Mouse (Mus musculus) heart, embryonic 16.5 days (tissue): ENCODE results near the gene Serpinb9d. TPM values are rescaled to one million over a fixed set of nuclear protein-coding genes. Genes with fewer than 3 reads are reported as not detected.
"Not testable (repeated sequence)": the region's sequence is repeated elsewhere in the genome, so short reads cannot be mapped to it uniquely, and the experiment has no call there.

ENCODE experiments used
- ATAC-seq: fragments of 200-750 bp; cut with Nextera tagmentation; replicated peaks from 2 replicates; pipeline ENCODE4 v1.8.0; 2017; ENCODE audit warnings: moderate number of reproducible peaks; ENCODE audit not compliant: insufficient read depth, low FRiP score; ENCODE audit errors: extremely low read depth
- H3K27ac ChIP-seq: fragments of 300-500 bp; sonication (generic); 2 replicates; pipeline ENCODE4 v1.5.1; 2014; ENCODE audit warnings: mild to moderate bottlenecking, low read length, control low read depth, moderate library complexity
- H3K27me3 ChIP-seq: fragments of 300-500 bp; sonication (generic); 2 replicates; pipeline ENCODE4 v1.6.1; 2014; ENCODE audit warnings: low read length, mixed read lengths; ENCODE audit not compliant: control insufficient read depth, insufficient read depth
- H3K36me3 ChIP-seq: fragments of 300-500 bp; sonication (generic); 2 replicates; pipeline ENCODE4 v1.6.1; 2014; ENCODE audit not compliant: control insufficient read depth, insufficient read depth
- H3K4me1 ChIP-seq: fragments of 300-500 bp; sonication (generic); 2 replicates; pipeline ENCODE4 v1.6.1; 2014; ENCODE audit warnings: low read length, mixed read lengths; ENCODE audit not compliant: control insufficient read depth, insufficient read depth
- H3K4me2 ChIP-seq: fragments of 300-500 bp; sonication (generic); 2 replicates; pipeline ENCODE4 v1.6.1; 2014; ENCODE audit warnings: low read depth, mild to moderate bottlenecking, control low read depth, low read length
- H3K4me3 ChIP-seq: fragments of 300-500 bp; sonication (generic); 2 replicates; pipeline ENCODE4 v1.5.1; 2014; ENCODE audit warnings: mild to moderate bottlenecking, control low read depth, low read length
- H3K9ac ChIP-seq: fragments of 300-500 bp; sonication (generic); 2 replicates; pipeline ENCODE4 v1.6.1; 2014; ENCODE audit warnings: low read length, control low read depth
- H3K9me3 ChIP-seq: fragments of 300-500 bp; sonication (generic); replicated peaks from 2 replicates; pipeline ENCODE4 v1.6.1; 2016; ENCODE audit warnings: low read length; ENCODE audit not compliant: control insufficient read depth
- WGBS: fragments of 180-500 bp; shearing (Covaris S2); extraction: QIAGEN DNeasy Blood & Tissue Kit; methylation state at CpG from one replicate; pipeline ENCODE4 v1.1.7; 2014; 5-methylcytosine and 5-hydroxymethylcytosine counted together
- polyA plus RNA-seq: library from polyadenylated mRNA; unstranded; fragments of >200 nt; fragmentation: Nextera tagmentation; extraction: Ambion mirVana; gene quantifications from 2 replicates; pipeline ENCODE4 v1.2.1, GENCODE M21; 2015

The Serpinb9d gene
- polyA plus RNA-seq = not detected in 2 replicates

DNA sequence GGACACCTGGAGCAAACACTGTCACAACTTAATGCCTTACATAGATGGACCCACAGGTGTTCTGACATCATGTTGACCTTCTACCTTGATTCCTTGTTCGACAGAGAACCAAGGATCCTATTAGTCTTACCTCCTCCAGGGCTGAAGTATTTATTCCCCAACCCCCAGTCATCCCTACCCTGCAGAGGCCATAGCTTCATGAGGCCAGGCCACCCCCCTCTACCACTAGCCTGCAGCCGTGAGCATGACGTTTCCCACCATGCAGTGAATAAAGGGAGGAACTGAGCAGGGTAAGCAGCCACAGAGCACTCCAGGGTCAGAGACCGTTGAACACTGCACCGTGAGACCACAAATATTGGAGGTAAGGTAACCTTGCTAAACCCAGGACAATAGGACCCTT is at the start of gene Serpinb9d:
Gene Serpinb9d, plus strand, starts transcription at position 301 of the 400 bp plus-strand sequence.
- WGBS = 72% methylated on average over 5 of the region's 5 CpGs
- no peaks in the 10 kb centered on the region for H3K4me1 ChIP-seq
- no peak within 1 kb of the TSS for H3K27ac ChIP-seq
- no peak within 1 kb of the TSS for H3K9ac ChIP-seq
- ATAC-seq = no peak
- no peaks in the 10 kb centered on the region for H3K36me3 ChIP-seq
- no peak within 1 kb of the TSS for H3K4me3 ChIP-seq
- no peaks in the 10 kb centered on the region for H3K27me3 ChIP-seq
- H3K9me3 ChIP-seq = no peaks in the 10 kb centered on the region
- no peak within 1 kb of the TSS for H3K4me2 ChIP-seq

DNA sequence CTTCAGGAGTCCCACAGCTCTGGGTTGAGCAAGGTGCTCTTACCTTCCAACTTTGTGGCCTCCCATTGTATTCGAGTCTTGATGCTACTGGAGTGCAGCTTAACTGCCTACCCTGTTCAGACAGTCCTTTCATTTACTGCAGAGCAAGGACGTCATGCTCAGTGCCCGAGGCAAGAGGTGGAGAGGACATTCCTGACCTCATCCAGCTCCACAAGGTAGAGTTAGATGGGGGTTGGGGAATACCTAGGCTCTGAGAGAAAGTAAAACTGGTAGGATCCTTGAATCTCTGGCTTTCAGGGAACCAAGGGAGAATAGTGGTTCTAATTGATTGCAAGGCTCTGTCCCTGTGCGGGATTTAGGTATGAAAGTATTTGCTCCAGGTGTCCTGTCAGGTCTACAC is 33.1 kb upstream of the Serpinb9d start, which contains the start of gene Serpinb9c:
Gene Serpinb9c, minus strand, starts transcription at position 101 of the 400 bp plus-strand sequence.
- Histone ChIP-seq H3K4me3 (no peak within 1 kb of the TSS), H3K4me1 (no peaks in the 10 kb centered on the region), H3K36me3 (no peaks in the 10 kb centered on the region), H3K9me3 (no peaks in the 10 kb centered on the region), H3K27ac (no peak within 1 kb of the TSS), H3K4me2 (no peak within 1 kb of the TSS), H3K9ac (no peak within 1 kb of the TSS), H3K27me3 (no peaks in the 10 kb centered on the region)
- 74% methylated on average over 4 of the region's 4 CpGs for WGBS
- ATAC-seq = no peak

DNA sequence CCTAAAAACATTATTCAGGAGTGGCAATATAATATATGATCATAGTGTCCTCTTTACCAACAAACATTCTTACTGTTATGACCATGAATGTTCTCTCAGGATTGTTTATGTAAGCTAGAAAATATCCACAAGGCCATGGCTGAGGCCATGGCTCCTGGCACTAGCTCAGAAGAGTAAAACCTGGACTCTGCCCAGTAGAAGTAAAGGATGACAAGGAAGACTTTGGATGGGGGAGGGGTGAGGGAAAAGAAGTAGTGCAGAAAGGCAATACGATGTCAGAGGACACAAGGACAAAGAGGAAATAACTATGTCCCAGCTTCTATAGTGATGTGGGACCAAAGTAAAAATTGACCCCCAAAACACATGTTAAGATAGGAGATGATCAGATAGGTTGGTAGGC is 2.3 kb upstream of the Serpinb9d start:
- not testable (repeated sequence) for H3K36me3 ChIP-seq, H3K4me1 ChIP-seq, H3K9me3 ChIP-seq, H3K27me3 ChIP-seq, H3K4me2 ChIP-seq, H3K27ac ChIP-seq, ATAC-seq, H3K4me3 ChIP-seq, H3K9ac ChIP-seq
- 79% methylated on average over 1 of the region's 1 CpGs for WGBS

DNA sequence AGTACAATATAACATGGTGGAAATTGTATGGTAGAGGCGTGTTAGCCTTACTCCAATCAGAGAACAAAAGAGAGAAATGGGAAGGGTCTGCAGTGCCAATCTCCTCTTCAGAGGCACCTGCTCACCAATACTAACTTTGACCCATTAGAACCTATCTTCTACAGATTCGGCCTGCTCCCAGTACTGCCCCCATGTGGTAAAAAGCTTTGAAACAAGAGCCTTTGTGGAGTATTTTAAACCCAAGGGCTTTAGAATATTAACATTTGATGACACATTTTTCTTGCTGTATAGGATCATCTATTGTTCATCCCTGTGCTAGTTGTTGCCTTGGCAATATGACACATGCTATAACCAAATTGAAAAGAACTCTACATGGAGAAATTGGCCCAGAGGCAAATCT is 7.0 kb downstream of the Serpinb9d start:
- Histone ChIP-seq H3K4me2 (no peak overlapping the region), H3K27ac (no peak overlapping the region), H3K27me3 (no peaks in the 10 kb centered on the region), H3K36me3 (no peaks in the 10 kb centered on the region), H3K9ac (no peak overlapping the region), H3K4me3 (no peak overlapping the region), H3K9me3 (no peaks in the 10 kb centered on the region), H3K4me1 (no peaks in the 10 kb centered on the region)
- WGBS = 44% methylated on average over 2 of the region's 2 CpGs
- no peak for ATAC-seq

DNA sequence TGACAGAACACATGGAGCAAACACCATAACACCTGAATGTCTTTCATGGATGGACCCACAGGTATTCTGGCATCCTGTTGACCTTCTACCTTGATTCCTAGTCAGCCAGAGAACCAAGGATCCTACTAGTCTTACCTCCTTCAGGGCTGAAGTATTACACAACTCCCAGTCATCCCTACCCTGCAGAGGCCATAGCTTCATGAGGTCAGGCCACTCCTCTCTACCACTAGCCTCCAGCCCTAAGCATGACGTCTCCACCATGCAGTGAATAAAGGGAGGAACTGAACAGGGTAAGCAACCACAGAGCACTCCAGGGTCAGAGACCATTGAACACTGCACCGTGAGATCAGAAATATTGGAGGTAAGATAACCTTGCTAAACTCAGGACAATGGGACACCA is 56.6 kb downstream of the Serpinb9d start, which contains the start of gene Serpinb9e:
Gene Serpinb9e, plus strand, starts transcription at position 301 of the 400 bp plus-strand sequence.
- not testable (repeated sequence) for H3K9ac ChIP-seq, H3K4me1 ChIP-seq, H3K4me3 ChIP-seq, H3K36me3 ChIP-seq, H3K27me3 ChIP-seq, ATAC-seq, H3K27ac ChIP-seq, H3K4me2 ChIP-seq, H3K9me3 ChIP-seq
- 80% methylated on average over 2 of the region's 2 CpGs for WGBS

Other genes with a start within 250 kb of the Serpinb9d start
- 22.4 and 26.8 TPM in 2 replicates for gene Serpinb6b, start 227.8 kb upstream of the Serpinb9d start, polyA plus RNA-seq
- 8.8 and 10.4 TPM in 2 replicates for gene Serpinb9, start 189.7 kb upstream of the Serpinb9d start, polyA plus RNA-seq
- gene Serpinb9b, start 165.5 kb upstream of the Serpinb9d start, polyA plus RNA-seq = 0.33 and 0.47 TPM in 2 replicates
- gene Serpinb1b, start 114.4 kb upstream of the Serpinb9d start, polyA plus RNA-seq = 0.09 and 0.21 TPM in 2 replicates
- not detected in 2 replicates for gene Serpinb9c, start 33.2 kb upstream of the Serpinb9d start, polyA plus RNA-seq
- gene Serpinb9e, start 56.7 kb downstream of the Serpinb9d start, polyA plus RNA-seq = not detected in 2 replicates
- gene Serpinb9f, start 131.1 kb downstream of the Serpinb9d start, polyA plus RNA-seq = not detected in 2 replicates
- gene Gm11397, start 202.8 kb downstream of the Serpinb9d start, polyA plus RNA-seq = not detected in 2 replicates